Mouse (Mus musculus) layer of hippocampus, adult 18-20 months (tissue): ENCODE data around the gene Fxyd7. TPM values are rescaled to one million over a fixed set of nuclear protein-coding genes. Genes with fewer than 3 reads are reported as not detected.
A peak's percentile ranks its signal among the peaks of the same experiment; 100 is the strongest.

Source experiments
- DNase-seq, 2 experiments: peaks; one replicate each; pipeline ENCODE4 v3.0.0; 2022; ENCODE audit warnings: low spot score in 2 of 2
- long read RNA-seq: library from polyadenylated mRNA; stranded (forward); transcript quantifications from one replicate; pipeline ENCODE4 v2.0.0, GENCODE M21; 2021
- total RNA-seq, 2 experiments: library from RNA; stranded (reverse); gene quantifications; 2 replicates each; pipeline ENCODE4 v1.2.3; 2021

Gene Fxyd7
- 100 to 1,000 TPM in 1 of 2 experiments, 10 to 100 TPM in 1; 87.4 to 103 TPM for total RNA-seq
- long read RNA-seq, transcript Fxyd7-202 (6 exons, 620 nt) = minor isoform, 16 of 43 reads
- long read RNA-seq, transcript Fxyd7-201 (6 exons, 693 nt) = major isoform, 22 of 43 reads
- long read RNA-seq, partial matches to known transcripts = 1 of 43 reads
- long read RNA-seq, other reads (novel, unspliced or antisense) = 4 of 43 reads

GRCm38 (mm10) chr7:31051321-31052021 lies at the start of gene Fxyd7:
TSS of gene Fxyd7 (minus strand) at chr7:31051467.
- no peak for DNase-seq

- DNase-seq = no peak
These were observed 49.5 kb upstream of the Fxyd7 start for GRCm38 (mm10) chr7:31100786-31101185.

GRCm38 (mm10) chr7:31099612-31099982 lies 48.3 kb upstream of the Fxyd7 start:
- no peak for DNase-seq

- no peak for DNase-seq
These were observed 47.7 kb upstream of the Fxyd7 start for GRCm38 (mm10) chr7:31098697-31099611.

- peak; percentile 78 to 94 for DNase-seq
These were observed 46.4 kb upstream of the Fxyd7 start for GRCm38 (mm10) chr7:31097583-31098248.

- no peak for DNase-seq
These were observed 45.8 kb upstream of the Fxyd7 start for GRCm38 (mm10) chr7:31096892-31097564.

- DNase-seq = no peak
These were observed 43.7 kb upstream of the Fxyd7 start for GRCm38 (mm10) chr7:31094774-31095501.

- no peak for DNase-seq
These were observed 38.5 kb upstream of the Fxyd7 start for GRCm38 (mm10) chr7:31089721-31090120.

GRCm38 (mm10) chr7:31088206-31088605 lies 36.9 kb upstream of the Fxyd7 start:
- DNase-seq = no peak

- DNase-seq = no peak
These were observed 36.0 kb upstream of the Fxyd7 start for GRCm38 (mm10) chr7:31087262-31087661.

- no peak for DNase-seq
These were observed 35.0 kb upstream of the Fxyd7 start for GRCm38 (mm10) chr7:31086175-31086755.

GRCm38 (mm10) chr7:31085171-31085570 lies 33.9 kb upstream of the Fxyd7 start:
- DNase-seq = peak in 1 of 2 experiments; percentile 61

GRCm38 (mm10) chr7:31084140-31084539 lies 32.9 kb upstream of the Fxyd7 start:
- DNase-seq = no peak

GRCm38 (mm10) chr7:31082831-31083588 lies 31.7 kb upstream of the Fxyd7 start:
- peak in 1 of 2 experiments; percentile 56 for DNase-seq

- DNase-seq = no peak
These were observed 30.8 kb upstream of the Fxyd7 start for GRCm38 (mm10) chr7:31082106-31082505.

GRCm38 (mm10) chr7:31081106-31081505 lies 29.8 kb upstream of the Fxyd7 start:
- no peak for DNase-seq

GRCm38 (mm10) chr7:31080611-31081010 lies 29.3 kb upstream of the Fxyd7 start:
- no peak for DNase-seq

GRCm38 (mm10) chr7:31079670-31080069 lies 28.4 kb upstream of the Fxyd7 start:
- DNase-seq = no peak

GRCm38 (mm10) chr7:31077885-31078445 lies 26.7 kb upstream of the Fxyd7 start:
- DNase-seq = peak in 1 of 2 experiments; percentile 82
